Mouse (Mus musculus) myocyte (in vitro differentiated cells): ENCODE results near the gene Acot8.
A peak's percentile ranks its signal among the peaks of the same experiment; 100 is the strongest.

ENCODE experiments used
- CEBPB ChIP-seq: IDR thresholded peaks from 2 replicates; pipeline ENCODE4 v1.6.1; 2011; ENCODE audit warnings: mild to moderate bottlenecking, moderate library complexity; ENCODE audit not compliant: poor library complexity, insufficient read depth, severe bottlenecking
- E2F4 ChIP-seq: IDR thresholded peaks from one replicate; pipeline ENCODE4 v1.6.1; 2011; ENCODE audit warnings: mild to moderate bottlenecking, control low read depth, moderate library complexity; ENCODE audit not compliant: insufficient read depth
- MYOG ChIP-seq, 3 experiments: IDR thresholded peaks; one replicate each; pipeline ENCODE4 v1.6.1; 2011; ENCODE audit warnings: control low read depth in 2 of 3, low read depth in 2 of 3, mild to moderate bottlenecking in 2 of 3; ENCODE audit not compliant: insufficient read length in 2 of 3, control insufficient read depth in 1 of 3, insufficient read depth in 1 of 3
- POLR2A ChIP-seq: IDR thresholded peaks from one replicate; pipeline ENCODE4 v1.6.1; 2011; ENCODE audit warnings: low read depth, mild to moderate bottlenecking, control low read depth, moderate library complexity; ENCODE audit not compliant: insufficient read length
- POLR2AphosphoS2 ChIP-seq: IDR thresholded peaks from one replicate; pipeline ENCODE4 v1.6.1; 2011; ENCODE audit warnings: low read depth, control low read depth; ENCODE audit not compliant: insufficient read length
- TCF12 ChIP-seq: IDR thresholded peaks from one replicate; pipeline ENCODE4 v1.6.1; 2011; ENCODE audit warnings: mild to moderate bottlenecking, control low read depth; ENCODE audit not compliant: poor library complexity, insufficient read depth, severe bottlenecking
- USF1 ChIP-seq: IDR thresholded peaks from one replicate; pipeline ENCODE4 v1.6.1; 2011; ENCODE audit warnings: low read depth, mild to moderate bottlenecking, control low read depth, moderate library complexity

DNA sequence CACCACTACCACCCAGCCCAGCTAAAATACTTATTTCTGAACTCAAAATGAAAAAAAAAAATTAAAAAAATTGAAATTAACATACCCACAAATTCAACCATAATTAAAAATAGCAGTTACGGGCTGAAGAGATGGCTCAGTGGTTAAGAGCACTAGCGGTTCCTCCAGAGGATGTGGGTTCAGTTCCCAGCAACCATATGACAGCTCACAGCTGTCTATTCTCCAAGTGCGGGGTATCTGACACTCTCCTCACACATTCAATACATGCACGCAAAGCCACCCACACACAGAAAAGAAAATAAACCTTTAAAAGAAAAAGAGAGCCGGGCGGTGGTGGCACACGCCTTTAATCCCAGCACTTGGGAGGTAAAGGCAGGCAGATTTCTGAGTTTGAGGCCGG lies 45.4 kb upstream of the Acot8 start:
- TF ChIP-seq USF1 (no peak), MYOG (IDR thresholded peaks at IDR 0.05; ENCODE audit: control insufficient read depth in 1 of 3, insufficient read depth in 1 of 3, insufficient read length in 2 of 3, low read depth in 2 of 3) (peak in 1 of 3 experiments; percentile 33), POLR2AphosphoS2 (no peak), TCF12 (peak; percentile 16), E2F4 (no peak), POLR2A (no peak), CEBPB (no peak)
